Mouse (Mus musculus): Measurements from ENCODE around the gene Rragd. TPM values are rescaled to one million over a fixed set of nuclear protein-coding genes. Genes with fewer than 3 reads are reported as not detected.

The Rragd gene
- polyA plus RNA-seq (2015; fragmentation: Nextera tagmentation; extraction: Ambion mirVana) = 4.7 and 5.9 TPM in 2 replicates

GRCm38 (mm10) chr4:32982716-32983175, at the start of gene Rragd:
TSS of gene Rragd (plus strand) at chr4:32983037.

GRCm38 (mm10) chr4:32950356-32951034, 32.3 kb upstream of the Rragd start, which contains the start of gene Ankrd6:
TSS of gene Ankrd6 (minus strand) at chr4:32950841.

GRCm38 (mm10) chr4:33031195-33031960, 48.5 kb downstream of the Rragd start, which contains the start of gene Ube2j1:
TSS of gene Ube2j1 (plus strand) at chr4:33031416.

GRCm38 (mm10) chr4:33062981-33063380, 80.1 kb downstream of the Rragd start, which contains the start of gene Gabrr2:
TSS of gene Gabrr2 (plus strand) at chr4:33062999.

Other genes starting within 250 kb of the Rragd start
- 166 and 196 TPM in 2 replicates for gene Lyrm2, start 182.8 kb upstream of the Rragd start, polyA plus RNA-seq (2015; fragmentation: Nextera tagmentation; extraction: Ambion mirVana)
- 4.2 and 9.2 TPM in 2 replicates for gene Ankrd6, start 32.2 kb upstream of the Rragd start, polyA plus RNA-seq (2015; fragmentation: Nextera tagmentation; extraction: Ambion mirVana)
- 36.9 and 42.5 TPM in 2 replicates for gene Ube2j1, start 48.4 kb downstream of the Rragd start, polyA plus RNA-seq (2015; fragmentation: Nextera tagmentation; extraction: Ambion mirVana)
- not detected in 2 replicates for gene Gabrr2, start 80.0 kb downstream of the Rragd start, polyA plus RNA-seq (2015; fragmentation: Nextera tagmentation; extraction: Ambion mirVana)
- not detected in 2 replicates for gene Gabrr1, start 149.5 kb downstream of the Rragd start, polyA plus RNA-seq (2015; fragmentation: Nextera tagmentation; extraction: Ambion mirVana)
- 3.1 and 6.3 TPM in 2 replicates for gene Pm20d2, start 206.7 kb downstream of the Rragd start, polyA plus RNA-seq (2015; fragmentation: Nextera tagmentation; extraction: Ambion mirVana)
- gene Srsf12, start 226.0 kb downstream of the Rragd start, polyA plus RNA-seq (2015; fragmentation: Nextera tagmentation; extraction: Ambion mirVana) = 6.7 and 10.8 TPM in 2 replicates

All from adrenal gland, postnatal 0 days (tissue).